Mouse (Mus musculus) forelimb bud, embryonic 11.5 days (tissue): ENCODE results near the gene Eif4b.

ENCODE experiments used
- DNase-seq: peaks from one replicate; pipeline ENCODE4 v3.0.0-alpha.2; 2012; ENCODE audit warnings: low read depth, low spot score

The Eif4b gene

DNA sequence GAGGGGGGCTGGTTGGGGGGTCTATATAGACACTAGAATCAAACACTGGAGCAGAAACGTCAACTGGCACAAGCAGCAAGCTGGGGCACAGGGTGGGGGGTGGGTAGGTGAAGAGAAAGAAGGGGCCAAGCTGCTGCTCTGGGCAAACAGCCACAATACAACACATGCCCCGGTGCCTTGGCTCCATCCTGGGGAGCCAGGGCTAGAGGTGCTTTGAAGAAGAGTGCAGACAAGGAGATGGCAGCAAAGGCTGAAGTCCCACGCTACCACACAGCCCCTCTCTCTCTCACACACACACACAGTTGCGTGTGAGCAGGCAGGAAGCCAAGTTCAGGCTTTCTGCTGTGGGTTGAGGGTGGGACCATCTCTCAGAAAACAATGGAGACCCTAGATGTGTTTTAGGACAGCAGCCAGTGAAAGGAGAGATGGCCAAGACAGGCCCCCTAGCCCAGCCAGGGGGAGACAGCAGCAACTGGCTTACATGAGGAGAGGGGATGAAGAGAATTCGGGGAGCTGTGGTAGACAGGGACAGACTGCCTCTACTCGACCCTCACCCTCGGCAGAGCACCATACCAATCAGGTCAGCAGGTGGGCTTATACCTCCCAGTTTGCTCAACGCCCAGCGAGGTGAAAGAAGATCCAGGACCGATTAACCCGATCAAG is 43.3 kb downstream of the Eif4b start:
- DNase-seq: no peak

DNA sequence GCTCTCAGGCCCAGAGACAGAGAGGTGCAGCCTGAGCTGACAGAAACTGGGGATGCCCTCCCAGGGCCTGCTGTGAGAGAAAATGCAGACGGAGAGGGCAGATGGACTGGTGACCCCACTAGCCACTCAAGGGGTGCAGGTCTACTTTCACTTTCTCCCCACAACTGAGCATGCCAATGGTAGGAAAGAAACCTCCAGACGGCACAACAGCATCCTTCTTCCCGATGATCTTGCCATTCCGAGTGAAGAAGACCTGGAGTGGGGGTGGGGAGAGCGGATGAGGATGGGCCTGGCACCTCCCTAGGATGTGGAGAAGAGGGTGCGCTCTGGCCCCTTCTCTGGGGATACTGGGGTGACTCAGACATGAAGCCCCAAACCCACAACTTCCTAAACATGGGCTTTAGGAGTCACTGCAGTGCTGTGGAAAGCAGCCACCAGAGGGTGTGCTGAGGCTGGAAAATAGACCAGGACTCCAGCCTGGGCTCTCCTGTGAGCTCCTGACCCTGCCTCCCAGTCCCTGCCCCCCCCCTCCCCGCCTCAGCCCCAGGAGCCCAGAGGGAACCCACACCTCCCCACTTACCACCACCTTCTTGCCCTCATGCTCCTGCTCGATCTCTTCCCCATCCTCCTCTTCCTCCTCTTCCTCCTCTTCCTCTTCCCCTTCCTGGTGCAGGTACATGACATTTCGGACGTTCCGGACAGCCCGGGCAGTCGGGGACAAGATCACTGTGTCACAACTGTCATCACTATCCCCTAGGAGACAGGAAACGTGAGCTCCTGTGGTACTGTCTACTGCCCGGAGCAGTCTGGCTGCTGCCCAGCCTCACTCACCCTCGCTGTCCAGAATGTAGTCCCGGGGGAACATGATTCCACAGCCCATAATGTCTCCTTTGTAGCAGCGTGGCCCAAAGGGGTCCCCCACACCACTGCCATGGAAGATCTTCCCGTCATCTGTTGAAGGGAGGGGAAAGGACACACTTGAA is 44.2 kb downstream of the Eif4b start:
- no peak for DNase-seq

DNA sequence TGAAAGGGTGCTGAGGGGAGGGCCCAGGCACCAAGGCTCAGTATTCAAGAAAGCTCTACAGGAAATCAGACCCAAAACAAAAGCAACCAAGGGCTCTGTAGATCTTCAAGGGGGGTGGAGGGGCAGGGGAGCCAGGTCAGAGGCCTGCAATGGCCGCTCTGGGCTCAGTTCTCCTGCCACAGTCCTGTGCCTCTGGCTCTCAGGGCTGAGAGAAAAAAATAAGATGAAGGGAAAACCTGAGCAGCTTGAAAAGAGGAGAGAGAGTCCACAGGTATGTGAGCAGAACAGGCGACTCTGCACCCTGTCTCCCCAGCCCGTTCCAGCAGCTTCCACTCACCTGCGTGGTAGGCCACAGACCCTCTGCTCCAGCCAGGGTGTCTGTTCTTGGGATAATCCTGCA is 45.0 kb downstream of the Eif4b start:
- DNase-seq: no peak

DNA sequence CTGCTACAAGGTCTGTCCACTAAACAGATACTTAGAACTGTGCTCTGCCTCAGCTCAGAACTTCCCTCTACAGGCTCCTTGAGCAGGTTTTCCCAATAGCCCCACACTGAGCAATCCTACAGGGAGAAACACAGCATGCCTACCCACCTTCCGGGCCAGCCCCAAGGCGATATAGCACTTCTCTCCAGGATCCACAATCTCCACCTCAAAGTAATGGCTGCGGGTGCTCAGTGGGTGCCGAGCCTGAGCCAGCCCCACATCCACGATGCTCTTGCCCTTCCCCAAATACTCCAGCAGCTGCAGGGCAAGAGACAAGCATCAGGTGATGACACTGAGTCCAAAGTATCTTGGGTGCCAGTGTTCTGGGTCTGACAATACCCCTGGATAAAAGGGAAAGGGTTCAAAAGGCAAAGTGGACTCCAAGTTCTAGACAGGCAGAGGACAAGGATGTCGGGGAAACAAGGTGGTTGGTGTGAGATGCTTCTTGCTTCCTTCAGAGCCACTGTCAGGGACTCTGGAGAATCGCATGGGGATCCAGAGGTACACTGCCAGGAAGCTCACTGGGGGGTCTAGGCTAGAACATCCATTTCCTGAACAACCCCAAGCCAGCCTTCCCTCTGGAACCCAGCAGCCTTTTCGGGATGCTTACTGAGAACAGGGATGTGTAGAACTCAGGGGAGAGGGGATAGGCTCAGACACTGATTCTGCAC is 45.7 kb downstream of the Eif4b start:
- no peak for DNase-seq

DNA sequence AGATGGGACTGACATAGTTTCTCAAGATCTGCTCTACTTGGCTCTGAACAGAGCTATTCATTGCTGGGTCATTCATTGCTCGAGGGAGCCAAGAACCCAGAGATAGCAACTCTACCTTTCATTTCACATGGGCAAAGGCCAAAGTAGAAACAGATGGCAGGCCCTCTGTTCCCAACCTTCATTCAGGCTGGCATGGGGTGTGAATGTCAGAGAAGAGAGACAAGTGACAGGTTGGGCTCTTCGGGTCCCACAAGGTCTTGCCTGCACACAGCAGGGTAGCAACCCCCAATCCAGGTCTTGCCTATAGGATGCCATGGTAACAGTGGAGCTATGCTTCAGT is 46.2 kb downstream of the Eif4b start:
- DNase-seq: no peak

DNA sequence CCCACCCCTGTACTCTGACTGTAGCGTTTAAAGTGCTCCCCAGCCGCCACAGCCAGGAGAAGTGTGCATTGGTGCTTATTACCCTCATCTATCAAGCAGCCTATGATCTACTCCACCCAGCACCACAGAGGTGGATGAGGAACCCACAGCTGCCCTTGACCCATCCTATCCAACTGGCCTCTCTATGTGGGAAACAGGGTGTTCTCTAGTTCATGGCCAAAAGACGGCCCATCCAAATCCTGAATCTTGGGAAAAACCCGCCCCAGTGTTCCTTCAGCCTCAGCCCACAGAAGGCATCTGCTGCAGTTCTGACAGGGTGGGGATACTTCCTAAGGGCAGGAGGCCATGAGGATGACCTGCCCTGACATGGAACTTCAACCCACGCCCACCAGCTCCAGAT is 47.0 kb downstream of the Eif4b start:
- DNase-seq: no peak

DNA sequence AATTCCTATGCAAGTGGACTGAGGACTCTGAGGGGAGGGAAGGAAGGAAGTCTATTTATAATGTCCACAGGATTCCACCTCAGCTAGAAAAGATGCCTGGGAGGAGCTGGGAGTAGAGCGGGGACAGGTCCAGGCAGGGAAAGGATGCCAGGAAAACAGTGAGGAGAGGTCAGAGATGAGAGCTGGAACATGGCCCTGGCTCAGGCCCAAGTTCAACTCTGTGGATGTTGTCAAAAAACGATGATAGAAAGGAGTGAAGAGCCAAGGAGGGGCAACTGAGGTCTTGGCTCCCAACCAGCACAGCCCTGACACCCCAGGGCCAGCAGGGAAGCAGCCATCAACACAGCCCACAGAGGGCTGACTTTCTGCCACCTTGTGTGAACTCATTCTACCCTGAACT is 52.7 kb downstream of the Eif4b start:
- no peak for DNase-seq

DNA sequence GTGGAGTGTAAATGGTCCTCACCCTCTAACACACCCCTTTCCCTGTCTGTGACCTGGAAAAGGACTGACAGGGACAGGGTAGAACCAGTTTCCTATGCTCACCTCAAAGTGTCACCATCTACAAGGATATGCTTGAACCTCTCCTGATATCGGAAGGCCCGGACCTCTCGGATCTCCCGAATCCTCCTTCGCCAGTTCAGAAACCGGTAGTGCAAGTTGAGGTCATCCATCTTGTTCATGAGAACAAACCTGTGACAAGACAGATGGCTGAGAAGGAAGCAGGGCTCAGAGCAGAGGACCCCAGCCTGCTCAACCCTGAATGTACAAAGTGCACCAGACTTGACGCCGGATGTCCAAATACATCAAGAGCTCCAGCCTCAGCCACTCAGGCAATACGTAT is 59.7 kb downstream of the Eif4b start:
- no peak for DNase-seq

DNA sequence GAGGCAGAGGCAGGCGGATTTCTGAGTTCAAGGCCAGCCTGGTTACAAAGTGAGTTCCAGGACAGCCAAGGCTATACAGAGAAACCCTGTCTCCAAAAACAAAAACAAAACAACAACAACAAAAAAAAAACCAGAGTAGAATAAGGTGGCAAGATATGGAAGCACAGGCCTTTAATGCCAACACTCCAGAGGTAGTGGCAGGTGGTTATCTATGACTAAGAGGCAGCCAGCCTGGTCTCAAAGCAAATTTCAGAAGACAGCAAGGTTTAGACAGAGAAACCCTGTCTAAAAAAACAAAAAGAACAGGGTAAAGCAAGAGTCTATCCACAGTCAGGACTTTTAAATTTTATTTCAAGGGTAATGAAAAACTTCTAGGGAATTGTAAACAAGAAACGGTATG is 61.1 kb downstream of the Eif4b start:
- DNase-seq: no peak

DNA sequence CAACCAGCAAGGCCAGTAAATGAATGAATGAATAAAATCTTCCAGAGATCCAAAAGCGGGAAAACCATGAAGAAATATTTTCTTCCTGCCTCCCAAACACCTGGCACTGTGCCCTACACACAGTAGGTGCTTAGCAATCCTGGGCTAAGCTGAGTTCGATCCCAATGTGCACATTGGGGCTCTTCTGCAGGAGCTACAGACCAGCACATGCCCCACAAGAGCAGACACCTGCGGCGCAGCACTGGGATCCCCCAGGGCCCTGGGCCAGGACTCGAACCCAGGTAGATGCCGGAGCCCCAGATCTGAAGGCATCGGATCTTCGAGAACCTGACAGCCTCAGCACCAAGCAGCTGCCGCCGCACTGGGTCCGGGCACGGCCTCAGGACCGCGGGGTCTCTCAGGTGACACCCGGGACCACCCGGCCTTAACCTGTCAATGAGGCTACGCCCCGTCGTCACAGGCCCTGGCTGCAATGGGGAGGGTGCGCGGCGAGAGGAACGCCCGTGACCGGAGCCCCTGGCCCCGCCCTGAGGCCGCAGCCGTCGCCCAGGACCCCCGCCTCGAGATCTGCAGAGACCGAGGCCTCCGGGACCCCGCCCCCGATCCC is 62.1 kb downstream of the Eif4b start:
- DNase-seq: no peak

DNA sequence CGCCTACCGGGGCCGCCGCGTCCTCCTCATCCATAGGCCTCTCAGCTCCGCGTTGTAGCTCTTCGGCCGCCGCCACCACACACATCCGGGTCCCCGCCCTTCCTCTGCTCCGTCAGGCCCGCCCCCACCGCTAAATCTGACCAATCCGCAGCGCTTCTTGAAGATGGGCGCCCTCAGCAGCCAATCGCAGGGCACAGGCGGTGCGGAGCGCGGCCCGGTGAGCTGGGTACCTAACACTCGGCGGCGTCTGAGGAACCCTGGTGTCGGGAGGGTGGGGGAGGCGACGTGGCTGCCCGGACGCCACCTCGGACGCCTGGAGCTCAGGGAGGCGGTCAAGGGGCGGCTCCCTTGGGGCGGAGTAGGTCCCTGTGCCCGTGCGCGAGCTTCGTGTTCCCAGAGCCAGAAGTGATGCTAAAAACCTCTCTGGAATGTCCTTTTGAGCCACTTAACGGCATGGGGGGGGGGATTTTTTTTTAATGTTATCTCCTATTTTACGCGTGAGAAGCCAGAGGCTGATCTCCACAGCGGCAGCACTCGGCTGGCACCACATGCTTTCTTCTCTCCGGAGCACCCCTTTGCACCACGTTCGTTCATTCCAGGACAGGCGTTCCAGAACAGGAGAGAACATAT is 62.7 kb downstream of the Eif4b start, which contains the start of gene Spryd3:
Gene Spryd3, minus strand, starts transcription at position 106 of the 630 bp plus-strand sequence.
- DNase-seq: peak; percentile 92

DNA sequence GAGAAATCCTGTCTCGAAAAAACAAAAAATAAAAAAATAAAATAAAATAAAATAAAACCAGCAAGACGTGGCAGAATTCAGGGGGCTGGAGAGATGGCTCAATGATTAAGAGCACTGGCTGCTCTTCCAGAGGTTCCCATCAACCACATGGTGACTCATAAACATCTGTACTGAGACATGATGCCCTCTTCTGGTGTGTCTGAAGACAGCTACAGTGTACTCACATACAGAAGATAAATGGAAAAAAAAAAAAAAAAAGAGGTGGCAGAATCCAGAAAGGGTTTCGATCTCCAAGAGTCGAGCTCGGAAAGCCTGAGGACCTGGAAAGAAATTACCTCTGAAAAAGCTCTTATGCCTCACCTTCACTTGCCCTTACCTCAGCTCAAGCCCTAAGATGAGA is 67.5 kb downstream of the Eif4b start:
- DNase-seq: no peak

DNA sequence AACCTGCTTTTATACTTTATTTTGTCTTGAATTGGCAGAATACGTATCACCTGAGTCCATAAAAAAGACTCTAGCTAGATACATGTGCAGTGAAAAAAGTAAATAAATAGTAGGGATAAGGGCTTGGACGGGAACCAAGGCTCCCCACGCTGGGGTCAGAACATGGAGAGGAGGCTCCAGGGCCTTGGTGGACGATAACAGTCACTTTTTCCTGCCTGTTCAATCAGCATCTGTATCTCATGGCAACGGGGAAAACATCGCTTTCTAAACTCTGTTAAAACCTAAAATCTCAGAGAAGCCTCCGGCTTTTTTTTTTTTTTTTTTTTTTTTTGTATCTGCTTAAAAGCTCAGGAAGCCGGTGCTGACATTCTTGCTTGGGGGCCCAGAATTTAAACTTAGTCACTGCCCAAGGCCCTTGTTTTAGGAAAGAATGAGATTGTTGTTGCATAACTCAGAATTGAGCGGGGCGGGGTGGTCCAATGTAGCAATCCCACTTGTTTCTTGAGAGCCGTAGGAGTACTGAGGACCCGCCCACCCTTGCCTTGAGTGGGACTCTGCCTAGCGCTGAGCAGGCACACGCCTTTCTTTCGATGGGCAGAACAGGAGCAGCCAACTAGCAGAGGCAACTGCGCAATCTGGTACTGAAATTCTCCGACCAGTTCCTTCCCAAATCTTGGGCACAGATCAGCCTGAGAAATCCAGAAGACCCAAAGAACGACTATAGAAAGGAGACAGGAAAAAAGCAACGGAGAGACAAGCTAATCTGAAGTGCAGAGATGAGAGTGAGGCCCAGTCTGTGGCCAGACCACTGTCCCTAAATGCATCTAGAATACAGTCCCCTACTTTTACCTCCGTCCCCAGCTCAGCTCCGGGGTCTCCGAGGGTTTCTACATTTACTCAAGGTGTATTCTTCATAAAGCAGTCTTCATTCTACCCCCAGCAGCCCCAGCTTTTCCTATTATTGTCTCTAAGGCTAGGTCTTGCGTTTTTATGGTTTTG is 69.6 kb downstream of the Eif4b start:
- no peak for DNase-seq

DNA sequence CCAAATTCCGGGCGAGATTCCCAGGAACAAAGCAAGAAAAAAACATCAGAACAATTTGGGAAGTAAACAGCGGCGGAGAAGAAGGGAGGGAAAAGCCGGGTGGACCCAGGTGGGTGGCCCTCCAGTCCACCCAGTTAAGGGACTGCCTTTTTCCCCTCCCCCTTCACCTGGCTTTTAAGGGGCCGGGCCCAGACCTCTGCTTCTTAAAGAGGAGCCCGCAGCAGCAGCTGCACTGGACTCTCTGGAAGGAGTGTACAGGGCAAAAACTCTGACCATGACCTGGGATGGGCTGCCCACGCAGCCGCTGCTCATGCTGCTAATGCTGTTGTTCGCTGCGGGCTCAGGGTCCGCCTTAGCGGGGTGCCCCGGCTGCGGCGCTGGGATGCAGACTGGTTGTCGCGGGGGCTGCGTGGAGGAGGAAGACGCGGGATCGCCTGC is 70.7 kb downstream of the Eif4b start, which contains the start of gene Igfbp6:
Gene Igfbp6, plus strand, starts transcription at position 89 of the 438 bp plus-strand sequence.
- DNase-seq: no peak

DNA sequence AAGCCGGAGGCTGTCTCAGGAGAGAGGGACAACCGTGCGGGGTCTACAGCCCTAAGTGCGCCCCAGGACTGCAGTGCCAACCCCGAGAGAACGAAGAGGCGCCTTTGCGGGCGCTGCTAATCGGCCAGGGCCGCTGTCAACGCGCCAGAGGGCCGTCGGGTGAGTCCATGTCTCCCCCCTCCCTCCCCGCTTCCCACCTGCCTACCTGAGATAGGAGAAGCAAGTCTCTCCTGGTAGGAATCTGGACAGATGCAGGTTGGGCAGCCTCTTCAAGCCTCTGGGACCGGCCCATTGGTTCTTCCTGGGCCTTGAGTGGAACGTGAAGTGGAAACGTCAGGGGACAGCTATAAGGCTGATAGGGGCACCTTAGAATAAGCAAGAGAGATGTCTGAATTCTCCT is 71.2 kb downstream of the Eif4b start:
- DNase-seq: no peak

DNA sequence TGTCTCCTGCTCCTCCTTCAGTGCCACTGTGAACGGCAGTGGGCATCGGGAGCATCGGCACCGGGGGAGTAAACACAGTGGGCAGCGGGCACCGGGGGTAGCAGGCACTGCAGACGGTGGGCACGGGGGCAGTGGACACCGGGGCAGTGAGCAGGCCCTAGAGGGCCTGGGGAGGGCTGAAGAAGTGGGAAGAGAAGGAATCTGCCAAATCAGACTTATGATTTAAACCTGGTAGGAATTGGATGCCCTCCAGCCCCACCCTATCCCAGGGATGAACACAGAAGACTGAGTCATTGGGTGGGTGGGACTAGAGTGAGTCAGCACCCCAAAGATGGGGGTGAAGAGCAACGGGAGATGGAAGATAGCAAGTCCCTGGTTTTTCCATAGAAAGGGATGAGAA is 71.8 kb downstream of the Eif4b start:
- DNase-seq: no peak

DNA sequence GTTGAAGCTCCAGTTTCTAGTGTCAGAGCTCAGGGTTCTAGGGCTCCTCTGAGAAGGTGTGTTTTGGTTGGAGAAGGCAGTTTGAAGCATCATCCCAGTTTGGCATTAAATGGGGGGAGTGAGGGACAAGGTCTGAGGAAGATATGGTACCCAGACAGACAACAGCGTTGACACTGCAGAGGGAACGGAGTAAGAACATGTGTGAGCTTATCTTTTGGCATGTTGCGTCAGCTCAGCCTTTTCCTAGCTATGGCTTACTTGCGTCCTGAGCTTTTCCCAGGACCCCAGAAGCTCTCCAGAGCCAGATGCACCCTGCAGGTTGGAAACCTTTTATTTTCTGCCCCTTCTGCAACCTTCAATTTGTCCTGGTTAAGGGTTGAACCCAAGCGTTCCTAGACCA is 72.5 kb downstream of the Eif4b start:
- no peak for DNase-seq
